Mouse (Mus musculus) cerebellum, adult 8-10 months (tissue): ENCODE data around the gene Smr2.
"Not testable (repeated sequence)": the region's sequence is repeated elsewhere in the genome, so short reads cannot be mapped to it uniquely, and the experiment has no call there.

Experiments used
- DNase-seq: peaks from one replicate; pipeline ENCODE4 v3.0.0; 2022

Smr2 gene

DNA sequence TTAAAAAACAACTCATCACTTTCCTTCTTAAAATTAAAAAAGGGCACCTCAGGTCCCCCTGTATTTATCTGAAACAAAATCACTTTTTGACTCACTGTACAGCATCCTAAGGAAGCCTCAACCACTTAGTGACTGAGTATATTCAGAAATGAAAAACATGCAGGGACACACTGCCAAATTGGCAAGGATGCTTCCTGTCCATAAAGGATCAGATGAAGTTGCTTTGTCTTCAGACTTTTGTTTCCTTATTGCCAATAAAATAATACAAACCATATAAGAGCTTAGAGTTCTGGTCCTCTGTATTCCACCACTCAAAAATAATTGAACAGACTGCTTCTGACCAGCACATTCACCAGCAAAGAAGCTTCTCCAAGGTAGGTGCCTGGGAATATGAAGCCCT, at the start of gene Smr2:
TSS of gene Smr2 (plus strand) at position 301 of the 400 bp plus-strand sequence.
- not testable (repeated sequence) for DNase-seq

DNA sequence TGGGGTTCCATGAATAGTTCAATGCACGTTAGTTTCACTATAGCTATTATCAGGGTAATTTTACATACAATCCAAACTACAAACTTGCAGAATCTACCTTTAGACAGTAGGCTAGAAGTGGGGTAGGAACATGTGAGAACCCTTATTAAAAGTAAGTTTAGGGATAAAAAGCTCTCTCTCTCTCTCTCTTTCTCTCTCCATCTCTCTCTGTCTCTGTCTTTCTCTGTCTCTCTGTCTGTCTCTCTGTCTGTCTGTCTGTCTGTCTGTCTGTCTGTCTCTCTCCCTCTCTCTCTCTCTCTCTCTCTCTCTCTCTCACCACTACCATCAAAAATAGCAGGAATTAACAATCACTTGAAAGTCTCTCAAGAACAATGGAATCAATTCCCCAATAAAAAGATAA, 25.1 kb downstream of the Smr2 start, which contains the start of gene Gm11116:
TSS of gene Gm11116 (minus strand) at position 101 of the 400 bp plus-strand sequence.
- DNase-seq = no peak

DNA sequence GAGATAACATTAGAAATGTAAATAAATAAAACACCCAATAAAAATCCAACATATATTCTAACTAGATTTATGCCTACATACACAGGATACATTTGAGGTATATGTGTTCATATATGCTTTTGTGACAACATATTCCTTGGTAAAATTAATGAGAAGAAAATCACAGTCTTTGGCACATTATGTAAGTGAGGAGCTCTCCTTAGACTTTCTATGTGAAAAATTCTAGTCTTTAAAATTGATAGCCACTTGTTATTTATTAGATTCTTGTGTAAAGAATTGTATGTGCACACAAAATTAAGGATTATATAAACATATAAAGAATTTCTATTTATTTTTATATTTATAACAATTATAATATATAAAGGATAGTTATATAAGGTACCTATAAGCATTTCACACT, 67.6 kb downstream of the Smr2 start, which contains the start of gene Gm11115:
TSS of gene Gm11115 (minus strand) at position 101 of the 400 bp plus-strand sequence.
- no peak for DNase-seq
